Mouse (Mus musculus): Measurements from ENCODE around the gene Nprl3. TPM values are rescaled to one million over a fixed set of nuclear protein-coding genes. Genes with fewer than 3 reads are reported as not detected.
A peak's percentile ranks its signal among the peaks of the same experiment; 100 is the strongest.
"Not testable (repeated sequence)": the region's sequence is repeated elsewhere in the genome, so short reads cannot be mapped to it uniquely, and the experiment has no call there.

Nprl3 gene
- polyA plus RNA-seq, 1 experiment from 2014 or later = 34.6 TPM

GRCm38 (mm10) chr11:32215372-32216162 lies 51.9 kb downstream of the Nprl3 start:
- Histone ChIP-seq H3K4me3 (ENCODE audit: low read length) (no peak overlapping the region), H3K27me3 (replicated peaks; ENCODE audit: control insufficient read depth, insufficient read depth, low read length) (no peaks in the 10 kb centered on the region), H3K9me3 (ENCODE audit: control insufficient read depth, low read length) (no peaks in the 10 kb centered on the region), H3K4me1 (ENCODE audit: control insufficient read depth, insufficient read depth, low read length) (peaks cover 25% of the 10 kb centered on the region), H3K36me3 (ENCODE audit: control insufficient read depth, insufficient read depth, low read length) (peaks cover 38% of the 10 kb centered on the region), H3K9ac (ENCODE audit: low read depth, low read length) (no peak overlapping the region), H3K27ac (ENCODE audit: low read length) (no peak overlapping the region), H3K4me2 (ENCODE audit: low read depth, low read length) (no peak overlapping the region)
- no peak for ATAC-seq
- 92% methylated on average over 18 of the region's 18 CpGs for WGBS

- Histone ChIP-seq H3K4me1 (ENCODE audit: control insufficient read depth, insufficient read depth, low read length) (peaks cover 3% of the 10 kb centered on the region; the same call in 1 of the 2 replicates), H3K9ac (ENCODE audit: low read depth, low read length) (no peak overlapping the region), H3K27me3 (replicated peaks; ENCODE audit: control insufficient read depth, insufficient read depth, low read length) (no peaks in the 10 kb centered on the region), H3K4me2 (ENCODE audit: low read depth, low read length) (no peak overlapping the region), H3K36me3 (ENCODE audit: control insufficient read depth, insufficient read depth, low read length) (peaks cover 43% of the 10 kb centered on the region), H3K9me3 (ENCODE audit: control insufficient read depth, low read length) (no peaks in the 10 kb centered on the region), H3K4me3 (ENCODE audit: low read length) (no peak overlapping the region), H3K27ac (ENCODE audit: low read length) (no peak overlapping the region)
- WGBS = 84% methylated on average over 9 of the region's 9 CpGs
- peak; percentile 13; the same call in 1 of the 2 replicates for ATAC-seq
These were observed 56.9 kb downstream of the Nprl3 start for GRCm38 (mm10) chr11:32210623-32211022.

- peak; percentile 100 for ATAC-seq
- WGBS = under 1% methylated on average over 52 of the region's 52 CpGs
- peak within 1 kb of the TSS; percentile 74 for H3K4me2 ChIP-seq (ENCODE audit: low read depth, low read length)
- H3K4me1 ChIP-seq (ENCODE audit: control insufficient read depth, insufficient read depth, low read length) = peaks cover 7% of the 10 kb centered on the region
- H3K27ac ChIP-seq (ENCODE audit: low read length) = 0 out of 2 replicates have a peak within 1 kb of the TSS, but pooled peaks have one; percentile 38
- no peaks in the 10 kb centered on the region for H3K27me3 ChIP-seq (replicated peaks; ENCODE audit: control insufficient read depth, insufficient read depth, low read length)
- H3K9ac ChIP-seq (ENCODE audit: low read depth, low read length) = peak within 1 kb of the TSS; percentile 77
- peaks cover 8% of the 10 kb centered on the region; the same call in 1 of the 2 replicates for H3K36me3 ChIP-seq (ENCODE audit: control insufficient read depth, insufficient read depth, low read length)
- no peaks in the 10 kb centered on the region for H3K9me3 ChIP-seq (ENCODE audit: control insufficient read depth, low read length)
- peak within 1 kb of the TSS; percentile 69 for H3K4me3 ChIP-seq (ENCODE audit: low read length)
These were observed 62.2 kb downstream of the Nprl3 start, which contains the start of gene Snrnp25 for GRCm38 (mm10) chr11:32205058-32205873. TSS of gene Snrnp25 (plus strand) at chr11:32205415.

GRCm38 (mm10) chr11:32201922-32202685 lies 65.4 kb downstream of the Nprl3 start:
- no peak overlapping the region for H3K4me2 ChIP-seq (ENCODE audit: low read depth, low read length)
- no peak overlapping the region for H3K4me3 ChIP-seq (ENCODE audit: low read length)
- H3K9ac ChIP-seq (ENCODE audit: low read depth, low read length) = no peak overlapping the region
- no peaks in the 10 kb centered on the region for H3K9me3 ChIP-seq (ENCODE audit: control insufficient read depth, low read length)
- 73% methylated on average over 11 of the region's 11 CpGs for WGBS
- peaks cover 11% of the 10 kb centered on the region for H3K4me1 ChIP-seq (ENCODE audit: control insufficient read depth, insufficient read depth, low read length)
- no peak overlapping the region for H3K27ac ChIP-seq (ENCODE audit: low read length)
- H3K36me3 ChIP-seq (ENCODE audit: control insufficient read depth, insufficient read depth, low read length) = no peaks in the 10 kb centered on the region
- ATAC-seq = no peak
- H3K27me3 ChIP-seq (replicated peaks; ENCODE audit: control insufficient read depth, insufficient read depth, low read length) = no peaks in the 10 kb centered on the region

GRCm38 (mm10) chr11:32200992-32201391 lies 66.5 kb downstream of the Nprl3 start:
- H3K4me2 ChIP-seq (ENCODE audit: low read depth, low read length); H3K4me1 ChIP-seq (ENCODE audit: control insufficient read depth, insufficient read depth, low read length); H3K9ac ChIP-seq (ENCODE audit: low read depth, low read length); H3K27me3 ChIP-seq (replicated peaks; ENCODE audit: control insufficient read depth, insufficient read depth, low read length); H3K36me3 ChIP-seq (ENCODE audit: control insufficient read depth, insufficient read depth, low read length); H3K4me3 ChIP-seq (ENCODE audit: low read length); H3K27ac ChIP-seq (ENCODE audit: low read length); ATAC-seq; H3K9me3 ChIP-seq (ENCODE audit: control insufficient read depth, low read length): not testable (repeated sequence)
- WGBS = 79% methylated on average over 1 of the region's 1 CpGs

GRCm38 (mm10) chr11:32200075-32200601 lies 67.4 kb downstream of the Nprl3 start, which contains the start of gene Il9r:
TSS of gene Il9r (minus strand) at chr11:32200279.
- Histone ChIP-seq H3K9ac (ENCODE audit: low read depth, low read length) (no peak within 1 kb of the TSS), H3K9me3 (ENCODE audit: control insufficient read depth, low read length) (no peaks in the 10 kb centered on the region), H3K27me3 (replicated peaks; ENCODE audit: control insufficient read depth, insufficient read depth, low read length) (no peaks in the 10 kb centered on the region), H3K36me3 (ENCODE audit: control insufficient read depth, insufficient read depth, low read length) (no peaks in the 10 kb centered on the region), H3K27ac (ENCODE audit: low read length) (no peak within 1 kb of the TSS), H3K4me1 (ENCODE audit: control insufficient read depth, insufficient read depth, low read length) (peaks cover 8% of the 10 kb centered on the region), H3K4me2 (ENCODE audit: low read depth, low read length) (no peak within 1 kb of the TSS), H3K4me3 (ENCODE audit: low read length) (no peak within 1 kb of the TSS)
- WGBS = 64% methylated on average over 10 of the region's 10 CpGs
- no peak for ATAC-seq

GRCm38 (mm10) chr11:32199230-32199629 lies 68.3 kb downstream of the Nprl3 start:
- no peaks in the 10 kb centered on the region for H3K9me3 ChIP-seq (ENCODE audit: control insufficient read depth, low read length)
- no peak overlapping the region for H3K4me2 ChIP-seq (ENCODE audit: low read depth, low read length)
- ATAC-seq = 0 out of 2 replicates have a peak, but pooled peaks have one; percentile 19
- H3K4me1 ChIP-seq (ENCODE audit: control insufficient read depth, insufficient read depth, low read length) = peaks cover 4% of the 10 kb centered on the region; the same call in 1 of the 2 replicates
- H3K36me3 ChIP-seq (ENCODE audit: control insufficient read depth, insufficient read depth, low read length) = no peaks in the 10 kb centered on the region
- H3K27me3 ChIP-seq (replicated peaks; ENCODE audit: control insufficient read depth, insufficient read depth, low read length) = no peaks in the 10 kb centered on the region
- H3K4me3 ChIP-seq (ENCODE audit: low read length) = no peak overlapping the region
- WGBS = 45% methylated on average over 6 of the region's 6 CpGs
- no peak overlapping the region for H3K9ac ChIP-seq (ENCODE audit: low read depth, low read length)
- H3K27ac ChIP-seq (ENCODE audit: low read length) = no peak overlapping the region

GRCm38 (mm10) chr11:32198256-32198955 lies 69.1 kb downstream of the Nprl3 start:
- peaks cover 4% of the 10 kb centered on the region; the same call in 1 of the 2 replicates for H3K4me1 ChIP-seq (ENCODE audit: control insufficient read depth, insufficient read depth, low read length)
- H3K4me3 ChIP-seq (ENCODE audit: low read length) = no peak overlapping the region
- H3K27ac ChIP-seq (ENCODE audit: low read length) = no peak overlapping the region
- H3K9me3 ChIP-seq (ENCODE audit: control insufficient read depth, low read length) = no peaks in the 10 kb centered on the region
- no peak overlapping the region for H3K9ac ChIP-seq (ENCODE audit: low read depth, low read length)
- H3K4me2 ChIP-seq (ENCODE audit: low read depth, low read length) = no peak overlapping the region
- WGBS = 72% methylated on average over 14 of the region's 14 CpGs
- no peaks in the 10 kb centered on the region for H3K27me3 ChIP-seq (replicated peaks; ENCODE audit: control insufficient read depth, insufficient read depth, low read length)
- no peaks in the 10 kb centered on the region for H3K36me3 ChIP-seq (ENCODE audit: control insufficient read depth, insufficient read depth, low read length)
- no peak for ATAC-seq

Data from intestine, embryonic 16.5 days (tissue).